Mouse (Mus musculus) CD4-positive, CD25-positive, alpha-beta regulatory T cell, adult 2 months (primary cell): ENCODE measurements at regions not wholly inside any gene's neighbourhood (a gene's known extent, or its start where the extent isn't known, plus 50 kb on each side); places are given as distances from the start of the nearest gene placed in this dataset.
A peak's percentile ranks its signal among the peaks of the same experiment; 100 is the strongest.

Source experiments
- DNase-seq: peaks from one replicate; pipeline ENCODE4 v3.0.0-alpha.2; 2012; ENCODE audit warnings: low read depth, low spot score

DNA sequence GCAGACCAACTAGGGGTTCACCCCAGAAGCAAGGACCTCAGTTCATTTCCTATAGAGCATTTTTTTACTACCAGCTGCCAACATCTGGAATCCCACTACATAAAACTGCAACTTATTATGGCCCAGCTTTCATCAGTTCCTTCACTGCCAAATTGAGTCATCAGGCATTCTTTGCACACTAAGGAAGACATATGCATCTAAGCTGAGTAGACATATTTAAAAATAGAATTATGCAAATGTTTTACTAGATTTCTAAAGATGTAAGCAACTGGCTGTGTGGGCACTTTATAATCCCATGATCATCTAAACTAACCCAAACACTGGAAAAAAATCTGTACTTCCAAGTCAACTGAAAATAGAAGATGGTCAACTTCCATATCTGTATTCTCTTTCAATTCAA lies 415.9 kb upstream of the Rarb start:
- no peak for DNase-seq

DNA sequence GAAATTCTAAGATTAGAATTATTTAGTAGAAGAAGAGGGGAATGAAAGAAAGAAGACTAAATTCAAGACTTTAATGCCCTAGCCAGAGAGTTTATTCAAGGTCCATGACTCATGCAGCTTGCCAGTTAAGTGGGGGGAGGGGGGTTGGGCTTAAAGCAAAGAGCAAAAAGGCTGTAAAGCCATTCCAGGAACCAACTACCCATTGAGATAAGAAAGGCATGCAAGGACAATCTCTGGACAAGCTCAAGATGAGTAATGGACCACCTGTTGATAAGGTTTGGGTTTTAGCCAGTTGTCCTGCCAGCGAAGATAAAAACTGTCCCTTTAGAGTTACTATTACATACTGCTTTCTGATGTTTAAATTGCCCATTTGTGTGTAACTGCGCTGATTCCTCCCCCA lies 392.5 kb upstream of the Rarb start:
- no peak for DNase-seq

GRCm38 (mm10) chr14:17205691-17206090 lies 386.7 kb upstream of the Rarb start:
- no peak for DNase-seq

- no peak for DNase-seq
Observed at GRCm38 (mm10) chr14:17203251-17204015, 384.5 kb upstream of the Rarb start.

- no peak for DNase-seq
Observed at GRCm38 (mm10) chr14:17192953-17193352, 374.0 kb upstream of the Rarb start.

GRCm38 (mm10) chr14:17173218-17173617 lies 354.3 kb upstream of the Rarb start:
- no peak for DNase-seq

DNA sequence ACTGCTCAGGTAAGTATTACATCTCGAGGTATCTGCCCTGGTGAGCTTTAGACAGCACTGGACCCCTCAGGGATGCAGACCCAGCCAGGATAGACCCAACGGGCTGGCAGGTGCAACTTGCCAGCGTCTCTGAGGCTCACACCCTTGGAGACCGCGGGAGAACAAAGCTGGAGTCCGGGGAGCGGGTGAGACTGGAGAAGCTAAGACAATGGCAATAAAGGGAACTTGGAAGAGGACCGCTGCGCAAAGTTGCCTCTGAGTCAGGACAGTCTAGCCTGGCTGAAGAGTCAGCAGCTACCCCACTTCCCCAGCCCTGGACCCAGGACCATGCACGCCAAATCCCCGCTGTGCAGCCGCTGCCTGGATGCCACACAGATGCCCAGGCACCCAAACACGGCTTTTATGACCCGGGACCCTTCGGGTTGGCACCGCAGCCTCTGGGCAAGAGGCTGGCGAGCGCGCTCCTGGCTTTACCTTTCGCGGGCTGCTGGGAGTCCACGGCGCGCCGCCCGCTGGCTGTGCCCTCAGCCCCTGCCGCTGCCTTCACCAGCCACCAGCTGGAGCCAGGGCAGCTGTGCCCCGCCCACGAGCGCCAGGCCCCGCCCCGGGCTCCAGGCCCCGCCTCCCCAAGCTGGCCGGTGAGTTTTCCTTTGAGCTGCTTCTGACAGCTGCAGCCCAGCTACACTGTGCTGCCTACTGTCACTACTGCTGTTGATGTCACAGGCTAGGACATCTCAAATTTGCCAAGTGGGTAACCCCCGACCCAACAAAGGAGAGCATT lies 353.6 kb upstream of the Rarb start:
- DNase-seq: peak; percentile 1

DNA sequence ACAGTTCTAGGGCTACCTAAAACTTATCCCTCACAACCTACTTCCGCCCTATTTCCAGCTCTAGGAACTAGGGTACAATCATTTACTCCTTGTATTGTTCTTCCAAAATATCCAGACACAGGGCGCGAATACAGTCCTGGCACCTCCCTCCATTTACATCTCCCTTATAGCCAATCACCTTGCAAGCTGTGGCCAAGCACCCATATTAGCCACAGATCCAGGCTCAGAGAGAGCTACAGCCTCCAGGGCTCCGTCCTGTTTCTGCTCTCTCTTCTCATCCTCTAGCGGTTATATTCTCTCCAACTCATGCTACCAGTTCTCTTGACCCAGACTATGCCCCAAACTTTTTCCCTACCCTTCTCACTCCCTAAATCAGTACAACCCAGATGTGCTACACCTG lies 352.9 kb upstream of the Rarb start:
- DNase-seq: no peak

GRCm38 (mm10) chr14:17158324-17158723 lies 339.4 kb upstream of the Rarb start:
- no peak for DNase-seq

DNA sequence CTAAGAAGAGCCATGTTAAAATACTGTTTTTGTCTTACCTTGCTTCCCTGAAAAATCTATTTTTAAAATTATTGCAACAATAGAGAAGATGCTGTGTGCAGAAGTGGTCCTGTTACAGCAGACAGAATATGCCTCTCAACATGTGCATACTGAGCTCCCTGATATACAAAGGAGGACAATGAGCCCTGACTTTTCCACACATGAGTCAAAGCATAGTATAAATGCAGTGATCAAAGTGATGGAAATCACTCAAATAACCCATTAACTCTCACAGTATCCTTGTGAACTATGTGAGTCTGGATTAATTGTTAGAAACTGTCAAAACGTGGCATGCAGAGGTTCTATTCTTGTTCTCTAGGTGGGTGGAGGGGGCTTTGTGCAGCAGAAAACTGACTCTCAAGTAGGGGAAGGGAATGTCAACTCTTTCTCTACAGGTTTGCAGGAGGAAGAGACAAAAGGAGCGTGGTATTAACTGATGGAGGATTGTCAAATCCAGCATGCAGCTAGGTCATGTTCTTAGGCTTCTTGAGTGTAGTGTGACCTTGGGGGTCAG lies 337.5 kb upstream of the Rarb start:
- DNase-seq: no peak

DNA sequence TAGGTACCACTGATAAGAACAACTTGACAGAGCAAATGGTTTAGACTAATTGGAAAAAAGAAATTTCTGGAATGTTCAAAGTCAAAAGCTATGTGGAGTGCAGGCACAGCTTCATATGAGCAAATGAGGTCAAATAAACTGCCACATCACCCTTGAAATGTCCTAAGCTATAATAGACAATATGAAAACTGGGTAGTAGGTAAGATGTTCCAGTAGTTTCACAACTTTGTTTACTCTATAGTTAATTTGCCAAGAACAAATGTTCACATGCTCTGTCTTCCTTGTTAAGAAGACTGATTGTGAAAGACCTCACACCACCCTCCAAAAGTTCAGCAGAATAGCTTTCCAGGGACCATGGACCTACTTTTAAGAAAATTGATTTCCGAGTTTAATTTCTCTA lies 301.7 kb upstream of the Rarb start:
- no peak for DNase-seq

DNA sequence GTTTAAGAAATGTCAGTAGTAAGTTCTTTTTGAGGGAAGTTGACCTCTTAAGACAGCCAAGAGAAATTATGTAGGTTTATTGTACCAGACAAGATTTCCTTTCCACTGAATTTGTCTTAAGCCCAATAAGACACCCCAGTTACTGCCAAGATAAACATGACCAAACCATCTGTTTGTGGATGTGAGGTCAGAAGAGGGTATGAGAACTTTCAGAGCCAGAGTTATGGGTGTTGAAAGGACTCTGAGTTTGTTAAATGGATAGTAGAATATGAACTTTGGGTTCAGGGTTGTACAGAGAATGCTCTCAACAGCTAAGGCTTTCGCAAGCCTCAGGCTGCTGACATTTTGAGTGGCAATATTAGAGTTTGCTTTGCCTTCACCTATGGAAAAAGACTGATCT lies 287.7 kb upstream of the Rarb start:
- no peak for DNase-seq

DNA sequence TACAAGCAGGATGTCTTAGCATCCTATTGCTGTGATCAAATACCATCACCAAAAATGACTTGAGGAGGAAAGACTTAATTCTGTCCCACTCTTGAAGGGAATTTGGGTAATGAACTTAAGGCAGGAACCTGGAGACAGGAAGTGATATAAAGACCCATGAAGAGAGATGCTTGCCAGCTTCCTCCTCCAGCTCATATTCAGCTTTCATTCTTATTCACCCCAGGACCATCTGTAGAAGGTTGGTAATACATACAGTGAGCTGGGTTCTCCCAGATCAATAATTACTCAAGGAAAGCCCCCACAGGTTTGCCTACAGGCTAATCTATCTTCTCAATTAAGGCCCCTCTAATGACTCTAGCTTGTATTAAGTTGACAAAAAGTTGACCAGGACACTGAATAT lies 283.5 kb upstream of the Rarb start:
- DNase-seq: no peak

DNA sequence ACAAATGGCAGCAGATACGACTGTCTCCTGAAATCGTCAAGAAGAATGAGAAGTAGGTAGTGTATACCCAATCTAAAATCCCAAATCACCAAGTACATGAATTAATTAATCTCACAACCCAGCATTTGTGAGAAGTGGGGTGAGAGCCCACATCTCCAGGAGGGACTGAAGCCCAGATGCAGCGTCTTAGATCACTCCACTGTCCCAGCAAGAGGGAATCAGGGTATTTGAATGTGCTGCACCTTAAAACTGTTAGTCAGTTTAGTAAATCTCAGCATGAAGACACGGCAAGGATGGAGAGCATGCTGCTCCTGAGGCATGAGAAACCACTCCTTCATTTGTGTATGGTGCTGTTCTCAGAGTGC lies 271.6 kb upstream of the Rarb start:
- no peak for DNase-seq

DNA sequence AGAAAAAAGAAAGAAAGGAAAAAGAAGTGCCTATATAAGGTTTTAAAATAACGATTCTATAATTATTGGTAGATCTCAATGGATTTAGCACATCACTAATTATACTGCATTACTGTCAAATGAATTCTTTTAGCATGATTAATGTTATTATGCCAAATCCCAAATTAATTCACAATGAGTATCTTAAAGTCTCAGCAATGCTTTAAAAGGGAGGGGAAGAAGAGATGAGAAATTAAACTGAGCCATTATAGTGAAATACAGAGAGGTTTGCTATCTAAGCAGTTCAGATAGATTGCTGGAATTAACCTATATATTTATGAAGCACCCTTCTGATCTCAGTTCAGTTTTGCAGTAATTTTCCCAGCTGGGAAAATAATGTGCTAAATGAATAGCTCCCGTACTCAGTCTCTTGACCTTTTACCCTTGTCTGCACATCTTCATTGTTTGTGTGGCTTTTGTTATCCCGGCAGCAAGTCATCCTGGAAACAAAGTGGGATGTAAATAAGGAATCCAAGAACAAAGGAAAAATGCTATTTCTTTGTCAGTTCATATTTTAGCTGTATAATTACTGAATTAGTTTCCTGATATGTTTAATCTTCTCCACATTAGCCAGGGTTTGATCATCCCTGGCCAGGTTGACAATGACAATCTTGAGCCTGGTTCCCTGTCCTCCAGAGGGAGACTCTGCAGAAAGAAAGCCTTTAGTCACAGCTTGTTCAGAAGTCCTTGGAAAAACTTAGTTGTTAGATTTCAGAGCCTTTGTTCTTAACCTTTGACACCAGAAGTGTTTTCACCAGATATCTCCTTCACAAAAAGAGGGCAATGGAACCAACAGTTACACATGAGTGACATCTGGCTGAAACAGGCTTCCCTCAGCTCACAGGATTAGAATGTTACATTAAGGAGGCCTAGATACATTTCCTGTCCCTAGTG lies 270.9 kb upstream of the Rarb start:
- no peak for DNase-seq

DNA sequence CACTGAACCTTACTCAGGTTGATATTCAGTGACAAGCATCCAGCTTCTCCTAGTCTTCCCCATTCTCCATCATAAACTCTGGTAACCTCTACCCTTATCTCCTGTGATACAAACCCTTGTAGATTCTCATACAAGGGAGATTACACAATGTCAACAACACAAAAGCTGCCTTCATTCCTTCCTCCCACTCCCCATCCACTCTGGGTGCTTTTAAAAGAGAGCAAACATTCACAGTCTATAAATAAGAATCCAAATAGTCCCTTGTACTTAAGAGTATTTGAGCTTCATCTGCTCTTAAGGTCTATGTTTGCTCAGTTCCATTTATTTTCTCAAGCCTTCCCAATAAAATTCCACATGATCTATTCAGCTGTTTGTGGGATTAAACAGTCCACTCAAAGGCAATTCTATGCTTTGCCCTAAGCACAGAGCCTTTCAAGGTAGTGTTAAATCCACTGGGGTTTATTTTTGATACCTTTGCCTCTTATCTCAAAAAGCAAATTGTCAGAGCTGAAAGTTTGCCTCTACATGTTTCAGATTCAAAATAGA lies 270.2 kb upstream of the Rarb start:
- no peak for DNase-seq

DNA sequence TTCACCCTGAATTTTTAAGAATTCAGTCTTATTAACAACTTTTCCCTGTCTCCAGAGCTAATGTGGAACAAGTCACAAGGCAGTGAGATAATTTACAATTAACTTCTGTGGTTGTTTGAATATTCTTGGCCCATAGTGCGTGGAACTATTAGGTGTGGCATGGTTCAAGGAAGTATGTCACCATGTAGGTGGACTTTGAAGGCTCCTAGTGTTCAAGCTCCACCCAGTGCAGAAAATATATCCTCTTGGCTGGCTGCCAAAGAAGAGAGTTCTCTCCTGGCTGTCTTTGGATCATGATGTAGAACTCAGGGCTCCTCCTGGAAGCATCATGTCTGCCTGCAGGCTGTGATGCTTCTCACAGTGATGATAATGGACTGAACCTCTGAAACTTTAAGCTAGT lies 268.9 kb upstream of the Rarb start:
- DNase-seq: no peak

DNA sequence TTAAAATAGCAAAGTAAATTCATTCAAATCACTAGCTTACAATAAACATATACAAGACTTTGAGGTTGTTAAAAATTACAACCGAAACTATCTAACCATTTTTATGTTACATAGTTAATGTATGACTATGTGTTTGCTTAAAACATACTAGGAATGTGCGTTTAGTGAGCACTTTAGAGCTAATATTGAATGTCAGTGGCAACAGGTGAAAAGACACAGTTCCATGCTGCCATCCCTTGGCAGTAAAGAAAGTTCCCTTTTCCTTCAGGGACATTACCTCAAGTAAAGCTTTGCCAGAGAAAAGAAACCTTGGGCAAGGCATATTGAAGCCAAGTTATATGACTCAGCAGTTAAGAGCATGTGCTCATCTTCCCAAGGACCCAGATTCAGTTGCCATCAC lies 265.0 kb upstream of the Rarb start:
- DNase-seq: no peak

DNA sequence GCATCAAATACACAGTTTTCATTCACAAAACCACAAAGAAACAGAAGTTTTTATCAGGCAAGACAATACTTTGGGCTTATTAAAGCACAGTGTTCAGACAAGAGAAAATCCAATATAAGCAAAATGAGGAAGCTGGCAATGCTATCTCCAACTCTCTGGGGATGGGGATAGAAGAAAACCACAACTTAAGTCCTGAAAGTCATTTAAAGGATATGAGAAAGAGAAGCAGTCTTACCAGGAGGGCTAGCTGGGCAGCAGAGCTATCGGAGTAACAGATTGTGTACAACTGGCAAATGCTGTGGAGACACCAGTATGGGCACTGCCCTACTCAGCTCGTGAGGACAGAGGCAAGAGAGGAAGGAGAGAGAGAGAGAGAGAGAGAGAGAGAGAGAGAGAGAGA lies 262.9 kb upstream of the Rarb start:
- DNase-seq: no peak

- DNase-seq: no peak
Observed at GRCm38 (mm10) chr14:17079513-17079912, 260.6 kb upstream of the Rarb start.

- no peak for DNase-seq
Observed at GRCm38 (mm10) chr14:17061358-17061757, 242.4 kb upstream of the Rarb start.

DNA sequence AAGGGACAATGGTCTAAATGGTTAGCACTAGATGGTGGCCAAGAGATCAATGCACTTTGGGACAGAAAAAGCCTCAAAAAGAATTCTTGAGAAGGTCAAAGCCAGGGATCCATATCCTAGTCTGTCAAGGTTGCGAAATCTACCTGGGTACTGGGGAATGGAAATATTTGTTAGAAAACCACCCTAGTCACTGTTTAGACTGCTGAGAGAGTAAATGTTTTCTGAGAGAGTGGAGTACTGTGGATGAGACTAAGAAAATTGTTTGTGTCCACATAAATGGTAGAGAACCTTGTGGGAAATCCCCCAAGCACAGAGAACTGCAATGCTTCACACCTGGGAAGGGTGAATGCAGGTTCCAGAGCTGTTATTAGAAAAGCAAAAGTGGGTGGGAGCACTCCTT lies 239.5 kb upstream of the Rarb start:
- no peak for DNase-seq
